Mouse (Mus musculus) forebrain, embryonic 10.5 days (tissue): ENCODE data around the gene Fam168a. TPM values are rescaled to one million over a fixed set of nuclear protein-coding genes. Genes with fewer than 3 reads are reported as not detected.
A peak's percentile ranks its signal among the peaks of the same experiment; 100 is the strongest.

ENCODE experiments used
- DNase-seq: peaks from one replicate; pipeline ENCODE4 v3.0.0-alpha.2; 2017; ENCODE audit warnings: low spot score; ENCODE audit errors: extremely low spot score
- H3K27ac ChIP-seq: fragments of 300-500 bp; sonication (generic); 2 replicates; pipeline ENCODE4 v1.5.1; 2016; ENCODE audit warnings: mild to moderate bottlenecking
- H3K27me3 ChIP-seq: fragments of 300-500 bp; sonication (generic); 2 replicates; pipeline ENCODE4 v1.6.1; 2016; ENCODE audit warnings: mild to moderate bottlenecking; ENCODE audit not compliant: poor library complexity, severe bottlenecking
- H3K36me3 ChIP-seq: fragments of 300-500 bp; sonication (generic); replicated peaks from 2 replicates; pipeline ENCODE4 v1.6.1; 2016; ENCODE audit warnings: mild to moderate bottlenecking, moderate library complexity
- H3K4me1 ChIP-seq: fragments of 300-500 bp; sonication (generic); 2 replicates; pipeline ENCODE4 v1.6.1; 2016
- H3K4me3 ChIP-seq: fragments of 300-500 bp; sonication (generic); 2 replicates; pipeline ENCODE4 v1.5.1; 2016; ENCODE audit warnings: mild to moderate bottlenecking, moderate library complexity
- H3K9me3 ChIP-seq: fragments of 300-500 bp; sonication (generic); 2 replicates; pipeline ENCODE4 v1.6.1; 2016; ENCODE audit warnings: mild to moderate bottlenecking, moderate library complexity
- WGBS: fragments of 180-500 bp; shearing (Covaris S2); methylation state at CpG from one replicate; pipeline ENCODE4 v1.1.7; 2016; 5-methylcytosine and 5-hydroxymethylcytosine counted together
- polyA plus RNA-seq: library from polyadenylated mRNA; unstranded; fragments of >200 nt; fragmentation: Nextera tagmentation; extraction: Ambion mirVana; gene quantifications from 2 replicates; pipeline ENCODE4 v1.2.1, GENCODE M21; 2016

Gene Fam168a
- polyA plus RNA-seq, 1 experiment from 2014 or later = 35.8 TPM

- H3K4me1 ChIP-seq = peaks cover 53% of the 10 kb centered on the region
- H3K4me3 ChIP-seq = no peak overlapping the region
- H3K36me3 ChIP-seq = peaks cover 28% of the 10 kb centered on the region
- H3K27me3 ChIP-seq = no peaks in the 10 kb centered on the region
- 81% methylated on average over 9 of the region's 9 CpGs for WGBS
- H3K27ac ChIP-seq = peak overlapping the region; percentile 33
- no peaks in the 10 kb centered on the region for H3K9me3 ChIP-seq
- DNase-seq = no peak
Observed at GRCm38 (mm10) chr7:100851481-100852356, 145.3 kb downstream of the Fam168a start.

- no peak for DNase-seq
- WGBS = 79% methylated on average over 3 of the region's 3 CpGs
- no peak overlapping the region for H3K4me3 ChIP-seq
- peaks cover 13% of the 10 kb centered on the region; the same call in 1 of the 2 replicates for H3K36me3 ChIP-seq
- H3K27ac ChIP-seq = no peak overlapping the region
- H3K27me3 ChIP-seq = no peaks in the 10 kb centered on the region
- peaks cover 66% of the 10 kb centered on the region for H3K4me1 ChIP-seq
- H3K9me3 ChIP-seq = no peaks in the 10 kb centered on the region
Observed at GRCm38 (mm10) chr7:100853396-100853795, 147.0 kb downstream of the Fam168a start.

GRCm38 (mm10) chr7:100854137-100854814 is 147.8 kb downstream of the Fam168a start:
- Histone ChIP-seq H3K9me3 (no peaks in the 10 kb centered on the region), H3K27me3 (no peaks in the 10 kb centered on the region), H3K4me3 (no peak overlapping the region), H3K36me3 (peaks cover 11% of the 10 kb centered on the region; the same call in 1 of the 2 replicates), H3K27ac (peak overlapping the region; percentile 36; the same call in 1 of the 2 replicates), H3K4me1 (peaks cover 67% of the 10 kb centered on the region)
- no peak for DNase-seq
- 53% methylated on average over 6 of the region's 6 CpGs for WGBS

- Histone ChIP-seq H3K4me1 (peaks cover 73% of the 10 kb centered on the region), H3K9me3 (no peaks in the 10 kb centered on the region), H3K36me3 (peaks cover 8% of the 10 kb centered on the region; the same call in 1 of the 2 replicates), H3K4me3 (no peak overlapping the region), H3K27me3 (no peaks in the 10 kb centered on the region), H3K27ac (0 out of 2 replicates have a peak overlapping the region, but pooled peaks have one; percentile 36)
- no peak for DNase-seq
- 66% methylated on average over 5 of the region's 5 CpGs for WGBS
Observed at GRCm38 (mm10) chr7:100854861-100855260, 148.4 kb downstream of the Fam168a start.

GRCm38 (mm10) chr7:100855300-100855699 is 148.9 kb downstream of the Fam168a start:
- 0 out of 2 replicates have a peak, but pooled peaks cover 3% of the 10 kb centered on the region for H3K36me3 ChIP-seq
- H3K27ac ChIP-seq = 0 out of 2 replicates have a peak overlapping the region, but pooled peaks have one; percentile 56
- DNase-seq = no peak
- no peaks in the 10 kb centered on the region for H3K27me3 ChIP-seq
- WGBS = 56% methylated on average over 4 of the region's 4 CpGs
- no peaks in the 10 kb centered on the region for H3K9me3 ChIP-seq
- H3K4me1 ChIP-seq = peaks cover 77% of the 10 kb centered on the region
- no peak overlapping the region for H3K4me3 ChIP-seq

- Histone ChIP-seq H3K9me3 (no peaks in the 10 kb centered on the region), H3K4me1 (peaks cover 81% of the 10 kb centered on the region), H3K27me3 (no peaks in the 10 kb centered on the region), H3K27ac (peak overlapping the region; percentile 56; the same call in 1 of the 2 replicates), H3K36me3 (0 out of 2 replicates have a peak, but pooled peaks cover 2% of the 10 kb centered on the region), H3K4me3 (no peak overlapping the region)
- 78% methylated on average over 5 of the region's 5 CpGs for WGBS
- DNase-seq = no peak
Observed at GRCm38 (mm10) chr7:100855795-100856573, 149.5 kb downstream of the Fam168a start.

- no peak overlapping the region for H3K27ac ChIP-seq
- WGBS = 85% methylated on average over 3 of the region's 3 CpGs
- no peaks in the 10 kb centered on the region for H3K36me3 ChIP-seq
- peaks cover 62% of the 10 kb centered on the region for H3K4me1 ChIP-seq
- DNase-seq = no peak
- no peak overlapping the region for H3K4me3 ChIP-seq
- H3K9me3 ChIP-seq = no peaks in the 10 kb centered on the region
- no peaks in the 10 kb centered on the region for H3K27me3 ChIP-seq
Observed at GRCm38 (mm10) chr7:100860450-100860849, 154.0 kb downstream of the Fam168a start.

- H3K4me3 ChIP-seq = no peak overlapping the region
- H3K36me3 ChIP-seq = no peaks in the 10 kb centered on the region
- no peaks in the 10 kb centered on the region for H3K27me3 ChIP-seq
- DNase-seq = no peak
- H3K27ac ChIP-seq = no peak overlapping the region
- WGBS = 94% methylated on average over 5 of the region's 5 CpGs
- peaks cover 54% of the 10 kb centered on the region for H3K4me1 ChIP-seq
- no peaks in the 10 kb centered on the region for H3K9me3 ChIP-seq
Observed at GRCm38 (mm10) chr7:100861209-100861608, 154.8 kb downstream of the Fam168a start.

GRCm38 (mm10) chr7:100862353-100862752 is 155.9 kb downstream of the Fam168a start:
- Histone ChIP-seq H3K4me3 (peak overlapping the region; percentile 88), H3K27me3 (no peaks in the 10 kb centered on the region), H3K27ac (peak overlapping the region; percentile 91), H3K9me3 (no peaks in the 10 kb centered on the region), H3K4me1 (peaks cover 48% of the 10 kb centered on the region), H3K36me3 (no peaks in the 10 kb centered on the region)
- WGBS = 8% methylated on average over 4 of the region's 4 CpGs
- no peak for DNase-seq

- DNase-seq = peak; percentile 96
- peak within 1 kb of the TSS; percentile 88 for H3K4me3 ChIP-seq
- H3K27me3 ChIP-seq = no peaks in the 10 kb centered on the region
- H3K9me3 ChIP-seq = no peaks in the 10 kb centered on the region
- peak within 1 kb of the TSS; percentile 91 for H3K27ac ChIP-seq
- peaks cover 45% of the 10 kb centered on the region for H3K4me1 ChIP-seq
- WGBS = under 1% methylated on average over 91 of the region's 91 CpGs
- H3K36me3 ChIP-seq = no peaks in the 10 kb centered on the region
Observed at GRCm38 (mm10) chr7:100862828-100863638, 156.6 kb downstream of the Fam168a start, which contains the start of gene Relt. Gene Relt (minus strand): TSS chr7:100863446.

GRCm38 (mm10) chr7:100866675-100867074 is 160.2 kb downstream of the Fam168a start:
- H3K27me3 ChIP-seq = no peaks in the 10 kb centered on the region
- H3K9me3 ChIP-seq = no peaks in the 10 kb centered on the region
- 17% methylated on average over 3 of the region's 3 CpGs for WGBS

More at GRCm38 (mm10) chr7:100866675-100867074, 160.2 kb downstream of the Fam168a start:
- peak; percentile 71 for DNase-seq
- H3K4me1 ChIP-seq = peaks cover 23% of the 10 kb centered on the region
- H3K36me3 ChIP-seq = peaks cover 4% of the 10 kb centered on the region; the same call in 1 of the 2 replicates
- H3K4me3 ChIP-seq = no peak overlapping the region
- no peak overlapping the region for H3K27ac ChIP-seq
